Mouse (Mus musculus) bone marrow, adult 2 months (tissue): ENCODE data around the gene Abhd4. TPM values are rescaled to one million over a fixed set of nuclear protein-coding genes. Genes with fewer than 3 reads are reported as not detected.

ENCODE experiments used
- H3K27ac ChIP-seq: fragments of 200-500 bp; 2 replicates; pipeline ENCODE4 v1.5.1; 2012; ENCODE audit warnings: low read depth, mild to moderate bottlenecking, control low read depth, inconsistent platforms, low read length; ENCODE audit not compliant: control insufficient read depth, poor library complexity, insufficient read depth
- H3K4me1 ChIP-seq: fragments of 200-500 bp; 2 replicates; pipeline ENCODE4 v1.6.1; 2011; ENCODE audit warnings: low read length; ENCODE audit not compliant: control insufficient read depth, insufficient read depth
- H3K4me3 ChIP-seq: fragments of 200-500 bp; replicated peaks from 2 replicates; pipeline ENCODE3; 2011; ENCODE audit warnings: mild to moderate bottlenecking, low read depth, low read length, control low read depth; ENCODE audit not compliant: control insufficient read depth
- CTCF ChIP-seq: fragments of 200-500 bp; IDR thresholded peaks from 2 replicates; pipeline ENCODE4 v1.5.1; 2011; ENCODE audit warnings: low read length, control low read depth; ENCODE audit not compliant: control insufficient read depth, insufficient read depth
- POLR2A ChIP-seq: fragments of 200-500 bp; IDR thresholded peaks from 2 replicates; pipeline ENCODE4 v1.6.1; 2011; ENCODE audit warnings: low read depth, mild to moderate bottlenecking, control low read depth, low read length, borderline replicate concordance; ENCODE audit not compliant: control insufficient read depth
- WGBS: fragments of 180-500 bp; shearing (Covaris S2); methylation state at CpG from one replicate; pipeline ENCODE4 v1.1.7; 2018; 5-methylcytosine and 5-hydroxymethylcytosine counted together
- polyA plus RNA-seq: library from polyadenylated mRNA; stranded (reverse); fragments of >200 nt; gene quantifications from 2 replicates; pipeline ENCODE4 v1.2.4, GENCODE M21; 2011; ENCODE audit warnings: low replicate concordance; ENCODE audit not compliant: missing spikeins, insufficient read depth, insufficient read length

Gene Abhd4
- polyA plus RNA-seq, 1 experiment: 29.9 TPM

DNA sequence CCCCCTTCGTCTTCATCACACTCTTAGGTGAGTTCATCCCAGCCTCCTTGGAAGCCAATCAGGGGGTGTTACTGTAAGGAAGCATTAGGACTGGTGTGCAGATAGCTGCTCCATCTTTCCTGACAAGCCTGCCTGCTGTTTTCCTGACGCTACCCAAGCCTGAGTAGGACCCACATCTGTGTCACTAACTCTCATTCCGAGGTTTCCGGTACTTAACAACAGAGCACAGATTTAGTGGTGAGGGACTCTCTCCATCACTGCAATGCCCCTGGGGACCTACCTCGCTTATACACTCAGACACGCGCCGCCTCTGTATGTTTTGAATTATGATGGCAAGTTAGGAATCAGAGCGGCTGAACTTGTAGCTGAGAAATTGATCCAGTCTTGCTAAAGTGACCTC is 35.3 kb upstream of the Abhd4 start:
- TF ChIP-seq POLR2A: no peak
- Histone ChIP-seq H3K4me1 (peaks cover 1% of the 10 kb centered on the region; the same call in 1 of the 2 replicates), H3K27ac (no peak overlapping the region), H3K4me3 (no peak overlapping the region)
- 86% methylated on average over 9 of the region's 9 CpGs for WGBS

- 77% methylated on average over 8 of the region's 8 CpGs for WGBS
- TF ChIP-seq POLR2A (no peak), CTCF (no peak)
- peaks cover 1% of the 10 kb centered on the region; the same call in 1 of the 2 replicates for H3K4me1 ChIP-seq
- H3K4me3 ChIP-seq: no peak overlapping the region
- H3K27ac ChIP-seq: no peak overlapping the region
Observed at GRCm38 (mm10) chr14:54219256-54219655, 34.7 kb upstream of the Abhd4 start.

- TF ChIP-seq POLR2A: no peak
- TF ChIP-seq CTCF: no peak
- 83% methylated on average over 7 of the region's 7 CpGs for WGBS
- Histone ChIP-seq H3K27ac (no peak overlapping the region), H3K4me3 (no peak overlapping the region), H3K4me1 (peaks cover 1% of the 10 kb centered on the region; the same call in 1 of the 2 replicates)
Observed at GRCm38 (mm10) chr14:54219849-54220248, 34.1 kb upstream of the Abhd4 start.

- Histone ChIP-seq H3K4me3 (no peak overlapping the region), H3K4me1 (no peaks in the 10 kb centered on the region; the same call in 1 of the 2 replicates), H3K27ac (no peak overlapping the region)
- TF ChIP-seq POLR2A (no peak), CTCF (no peak)
- WGBS: 66% methylated on average over 8 of the region's 8 CpGs
Observed at GRCm38 (mm10) chr14:54220726-54221494, 33.1 kb upstream of the Abhd4 start.

DNA sequence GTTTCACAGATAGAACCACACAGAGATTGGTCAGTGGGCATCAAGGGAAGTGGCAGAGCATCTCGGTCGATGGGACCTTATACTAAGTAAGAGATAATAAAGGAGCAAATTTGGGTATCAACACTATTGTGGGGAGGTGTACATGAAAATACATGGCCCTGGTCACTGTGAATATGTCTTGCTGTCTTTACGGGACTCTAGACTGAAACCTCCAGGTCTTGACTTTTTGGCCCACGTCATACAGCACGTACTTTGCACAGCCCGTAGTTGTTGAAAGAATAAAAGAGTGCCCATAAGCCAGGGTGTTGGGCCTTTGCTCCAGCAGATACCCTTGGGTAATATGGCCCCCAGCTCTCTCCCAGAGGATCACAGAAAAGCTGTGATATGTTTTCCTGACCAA is 32.3 kb upstream of the Abhd4 start:
- peaks cover 2% of the 10 kb centered on the region; the same call in 1 of the 2 replicates for H3K4me1 ChIP-seq
- 87% methylated on average over 6 of the region's 6 CpGs for WGBS
- no peak overlapping the region for H3K27ac ChIP-seq
- H3K4me3 ChIP-seq: no peak overlapping the region
- no peak for TF ChIP-seq POLR2A
- no peak for TF ChIP-seq CTCF

DNA sequence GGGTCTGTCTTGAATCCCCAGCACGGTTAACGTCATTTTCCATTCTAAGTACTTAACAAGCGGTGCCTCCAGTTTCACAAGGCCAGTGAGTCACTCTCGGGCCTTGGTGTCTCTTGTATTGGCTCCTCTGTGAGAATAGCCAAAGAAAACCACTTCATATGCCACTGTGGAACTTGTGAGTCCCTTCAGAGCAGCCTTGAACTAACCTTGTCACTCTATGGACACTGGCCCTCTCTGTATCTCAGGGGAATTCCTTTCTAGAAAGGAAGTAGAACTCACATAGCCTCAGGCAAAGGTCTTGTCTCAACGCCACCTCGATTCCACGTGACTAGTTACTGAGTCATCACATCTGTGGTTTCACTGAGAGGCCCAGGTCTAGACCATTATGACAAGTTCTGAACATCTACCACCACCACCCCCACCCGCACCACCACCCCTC is 31.7 kb upstream of the Abhd4 start:
- peaks cover 2% of the 10 kb centered on the region; the same call in 1 of the 2 replicates for H3K4me1 ChIP-seq
- no peak overlapping the region for H3K4me3 ChIP-seq
- H3K27ac ChIP-seq: peak overlapping the region; percentile 32; the same call in 1 of the 2 replicates
- WGBS: 43% methylated on average over 8 of the region's 8 CpGs
- TF ChIP-seq CTCF (no peak), POLR2A (no peak)

DNA sequence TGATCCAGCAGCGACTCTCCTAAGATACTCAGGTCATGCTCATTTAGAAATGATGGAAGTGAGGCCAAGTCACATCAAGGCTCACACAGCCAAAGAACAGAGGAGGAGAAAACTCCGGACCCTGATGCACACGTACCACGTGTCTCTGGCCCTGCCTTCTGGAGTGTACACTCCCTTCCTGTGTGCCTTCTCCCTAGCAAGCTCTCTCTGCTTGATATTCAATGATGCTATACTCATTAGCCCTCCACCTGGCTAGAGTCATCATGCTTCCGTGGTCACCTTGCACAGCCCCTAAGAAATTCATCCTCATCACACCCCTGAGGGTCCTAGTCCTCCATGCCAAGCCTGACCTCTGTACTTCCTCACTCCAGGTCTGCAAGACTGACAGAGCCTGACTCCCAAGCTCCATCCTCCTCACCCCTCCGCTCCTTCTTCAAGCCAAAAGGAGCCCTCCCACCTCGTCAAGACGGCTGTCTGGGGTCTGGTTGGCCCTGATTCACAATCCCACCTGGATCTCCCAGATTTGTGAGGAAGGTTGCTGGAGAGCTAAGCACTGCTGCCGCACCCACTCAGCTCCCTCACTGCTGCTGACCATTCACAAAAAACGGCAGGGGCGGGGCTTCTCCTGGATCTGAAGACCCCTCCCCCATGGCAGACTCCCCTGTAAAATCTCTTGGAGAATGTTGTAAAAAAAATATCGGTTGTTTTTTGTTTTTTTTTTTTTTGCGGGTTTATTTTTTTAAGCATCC is 30.5 kb upstream of the Abhd4 start:
- Histone ChIP-seq H3K4me1 (peaks cover 2% of the 10 kb centered on the region; the same call in 1 of the 2 replicates), H3K27ac (no peak overlapping the region)
- 76% methylated on average over 13 of the region's 13 CpGs for WGBS

DNA sequence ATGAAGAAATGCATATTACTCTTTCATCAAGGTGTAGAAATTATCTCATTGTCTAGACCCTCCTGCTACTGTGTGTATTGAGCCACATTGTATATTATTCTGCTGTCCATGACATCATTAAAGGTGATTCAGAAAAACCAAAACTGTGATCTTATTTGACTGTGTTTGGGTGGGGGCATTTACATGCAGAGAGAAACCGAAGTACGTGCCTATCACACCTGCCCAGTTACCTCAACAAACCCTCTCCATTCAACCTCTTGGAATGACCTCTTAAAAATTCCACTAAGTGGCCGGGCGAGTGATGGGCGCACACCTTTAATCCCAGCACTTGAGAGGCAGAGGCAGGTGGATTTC is 29.9 kb upstream of the Abhd4 start:
- TF ChIP-seq CTCF (no peak), POLR2A (no peak)
- no peak overlapping the region for H3K27ac ChIP-seq
- peaks cover 2% of the 10 kb centered on the region; the same call in 1 of the 2 replicates for H3K4me1 ChIP-seq
- 88% methylated on average over 5 of the region's 5 CpGs for WGBS
- no peak overlapping the region for H3K4me3 ChIP-seq

More for the DNA sequence above, 30.5 kb upstream of the Abhd4 start:
- no peak overlapping the region for H3K4me3 ChIP-seq
- TF ChIP-seq POLR2A (no peak), CTCF (no peak)
